Mouse (Mus musculus): ENCODE measurements around the gene Rhd. TPM values are rescaled to one million over a fixed set of nuclear protein-coding genes. Genes with fewer than 3 reads are reported as not detected.

The Rhd gene
- polyA plus RNA-seq, 1 experiment from 2014 or later, result 39.4 TPM

DNA sequence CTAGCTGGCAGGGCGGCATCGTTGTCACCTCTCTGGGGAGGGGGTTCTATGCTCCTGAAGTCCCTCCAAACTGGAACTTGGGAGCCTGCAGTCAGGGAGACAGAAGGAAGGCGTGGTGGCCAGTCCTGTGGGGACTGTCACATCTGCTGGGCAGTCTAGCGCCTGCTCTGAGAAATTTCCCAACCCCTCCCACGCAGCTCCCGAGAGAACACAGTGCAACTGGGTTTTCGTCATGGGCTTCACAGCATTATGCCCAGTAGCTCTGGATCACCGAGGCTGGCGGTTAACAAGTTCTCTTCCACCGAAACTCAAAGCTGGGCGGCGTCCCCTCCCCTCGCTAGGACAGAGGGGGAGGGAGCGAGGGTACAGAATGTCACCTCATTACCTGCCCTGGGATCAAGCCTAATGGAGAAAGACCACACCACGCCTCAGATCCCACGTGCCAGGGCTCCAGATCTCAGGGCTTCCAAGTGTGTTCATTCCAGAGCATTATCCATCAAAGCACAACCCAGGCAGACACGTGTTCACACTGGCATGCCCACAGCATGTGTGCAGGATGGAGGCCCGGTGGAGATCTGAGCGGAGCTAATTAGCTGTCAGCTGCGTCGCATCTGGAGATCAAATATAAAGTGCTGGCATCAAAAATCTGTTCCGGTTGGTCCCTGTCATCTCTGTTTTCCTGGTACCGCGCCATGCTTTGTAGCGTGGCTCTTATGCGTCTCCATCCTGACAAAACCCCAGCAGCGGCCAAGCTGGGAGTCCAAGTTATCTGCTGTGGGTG is 79.6 kb downstream of the Rhd start:
- Histone ChIP-seq H3K4me1 (no peaks in the 10 kb centered on the region), H3K9me3 (no peaks in the 10 kb centered on the region), H3K4me3 (replicated peaks) (no peak overlapping the region), H3K36me3 (no peaks in the 10 kb centered on the region), H3K9ac (no peak overlapping the region), H3K4me2 (no peak overlapping the region), H3K27me3 (replicated peaks) (no peaks in the 10 kb centered on the region; the same call in 1 of the 2 replicates), H3K27ac (no peak overlapping the region)
- WGBS, result 40% methylated on average over 27 of the region's 27 CpGs
- no peak for ATAC-seq (ENCODE audit: insufficient read depth, low FRiP score, low read depth)

Other genes starting within 250 kb of the Rhd start
- gene Man1c1, start 160.2 kb upstream of the Rhd start, polyA plus RNA-seq (2015; fragmentation: Nextera tagmentation; extraction: Ambion mirVana), result 2.5 and 3.1 TPM in 2 replicates
- 19.6 and 20.8 TPM in 2 replicates for gene Ldlrap1, start 96.5 kb upstream of the Rhd start, polyA plus RNA-seq (2015; fragmentation: Nextera tagmentation; extraction: Ambion mirVana)
- 38.2 and 41.5 TPM in 2 replicates for gene Maco1, start 11.2 kb upstream of the Rhd start, polyA plus RNA-seq (2015; fragmentation: Nextera tagmentation; extraction: Ambion mirVana)
- gene Tmem50a, start 50.5 kb downstream of the Rhd start, polyA plus RNA-seq (2015; fragmentation: Nextera tagmentation; extraction: Ambion mirVana), result 167 and 170 TPM in 2 replicates
- gene Rsrp1, start 59.1 kb downstream of the Rhd start, polyA plus RNA-seq (2015; fragmentation: Nextera tagmentation; extraction: Ambion mirVana), result 500 and 512 TPM in 2 replicates
- gene Syf2, start 66.4 kb downstream of the Rhd start, polyA plus RNA-seq (2015; fragmentation: Nextera tagmentation; extraction: Ambion mirVana), result 65.2 and 70.2 TPM in 2 replicates